Mouse (Mus musculus) gastrocnemius, adult 18-20 months (tissue): ENCODE results near the gene Mief1. TPM values are rescaled to one million over a fixed set of nuclear protein-coding genes. Genes with fewer than 3 reads are reported as not detected.

Experiments used
- DNase-seq: peaks from one replicate; pipeline ENCODE4 v3.0.0; 2021; ENCODE audit warnings: low spot score
- long read RNA-seq, 2 experiments: library from polyadenylated mRNA; stranded (forward); transcript quantifications; one replicate each; pipeline ENCODE4 v2.0.0; 2021
- total RNA-seq, 2 experiments: library from RNA; stranded (reverse); gene quantifications; 2 replicates each; pipeline ENCODE4 v1.2.3; 2021

Mief1 gene
- 10 to 100 TPM; 20.4 to 23.0 TPM for total RNA-seq
- long read RNA-seq, experiment 1, full-length matches to known transcripts: 11 of 28 reads
- long read RNA-seq, experiment 1, partial matches to known transcripts: 8 of 28 reads
- long read RNA-seq, experiment 1, other reads (novel, unspliced or antisense): 9 of 28 reads
- long read RNA-seq, experiment 2, full-length matches to known transcripts: 9 of 23 reads
- long read RNA-seq, experiment 2, partial matches to known transcripts: 8 of 23 reads
- long read RNA-seq, experiment 2, other reads (novel, unspliced or antisense): 6 of 23 reads

- peak; percentile 98 for DNase-seq
These were observed at the start of gene Mief1 for GRCm38 (mm10) chr15:80233733-80234509. Gene Mief1, plus strand, starts transcription at chr15:80234018.

- no peak for DNase-seq
These were observed 44.9 kb upstream of the Mief1 start for GRCm38 (mm10) chr15:80188927-80189326.

GRCm38 (mm10) chr15:80190075-80190474 is 43.7 kb upstream of the Mief1 start:
- DNase-seq: no peak

GRCm38 (mm10) chr15:80191585-80192245 is 42.1 kb upstream of the Mief1 start:
- DNase-seq: no peak

- DNase-seq: no peak
These were observed 41.6 kb upstream of the Mief1 start for GRCm38 (mm10) chr15:80192246-80192585.

GRCm38 (mm10) chr15:80192847-80193246 is 41.0 kb upstream of the Mief1 start:
- no peak for DNase-seq

- no peak for DNase-seq
These were observed 34.3 kb upstream of the Mief1 start for GRCm38 (mm10) chr15:80199556-80199955.

GRCm38 (mm10) chr15:80202111-80202775 is 31.6 kb upstream of the Mief1 start:
- no peak for DNase-seq

GRCm38 (mm10) chr15:80203406-80203805 is 30.4 kb upstream of the Mief1 start:
- DNase-seq: no peak

GRCm38 (mm10) chr15:80206057-80206565 is 27.7 kb upstream of the Mief1 start:
- no peak for DNase-seq

- DNase-seq: no peak
These were observed 25.4 kb upstream of the Mief1 start for GRCm38 (mm10) chr15:80208446-80208845.

- no peak for DNase-seq
These were observed 20.1 kb upstream of the Mief1 start for GRCm38 (mm10) chr15:80213688-80214087.

GRCm38 (mm10) chr15:80215716-80216479 is 17.9 kb upstream of the Mief1 start:
- DNase-seq: no peak

- DNase-seq: no peak
These were observed 17.4 kb upstream of the Mief1 start for GRCm38 (mm10) chr15:80216480-80216820.

- no peak for DNase-seq
These were observed 16.3 kb upstream of the Mief1 start for GRCm38 (mm10) chr15:80217476-80217875.

- DNase-seq: no peak
These were observed 14.6 kb upstream of the Mief1 start for GRCm38 (mm10) chr15:80219211-80219610.

- DNase-seq: no peak
These were observed 13.8 kb upstream of the Mief1 start for GRCm38 (mm10) chr15:80219705-80220657.

GRCm38 (mm10) chr15:80221031-80221430 is 12.8 kb upstream of the Mief1 start:
- DNase-seq: no peak

- no peak for DNase-seq
These were observed 10.1 kb upstream of the Mief1 start for GRCm38 (mm10) chr15:80223751-80224150.

- peak; percentile 69 for DNase-seq
These were observed 8.6 kb upstream of the Mief1 start for GRCm38 (mm10) chr15:80225208-80225607.
